Mouse (Mus musculus) induced T-regulatory cell, adult 2 months (primary cell): ENCODE data around the gene Xrra1.
A peak's percentile ranks its signal among the peaks of the same experiment; 100 is the strongest.

Experiments
- DNase-seq: peaks from one replicate; pipeline ENCODE4 v3.0.0-alpha.2; 2012; ENCODE audit warnings: low read depth

Gene Xrra1

DNA sequence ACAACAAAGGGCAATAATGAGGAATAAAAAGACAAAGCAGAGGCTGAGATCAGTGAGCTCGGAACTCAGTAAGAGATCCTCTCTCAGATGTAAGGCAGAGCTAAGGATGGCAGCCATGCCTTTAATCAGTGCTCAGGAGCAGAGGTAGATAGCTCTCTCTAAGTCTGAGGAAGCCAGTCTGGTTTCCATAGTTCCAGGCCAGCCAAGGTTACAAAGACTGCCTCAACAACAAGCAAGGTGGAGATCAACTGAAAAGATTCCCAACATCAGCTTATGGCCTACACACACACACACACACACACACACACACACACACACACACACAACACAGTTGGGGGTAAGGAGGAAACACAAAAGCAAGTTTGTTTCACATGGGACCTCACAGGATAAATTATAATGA, 7.8 kb upstream of the Xrra1 start:
- DNase-seq: no peak

GRCm38 (mm10) chr7:99851618-99852017, 7.3 kb upstream of the Xrra1 start:
- DNase-seq: no peak

- no peak for DNase-seq
Observed at GRCm38 (mm10) chr7:99853350-99853749, 5.6 kb upstream of the Xrra1 start.

- DNase-seq: no peak
Observed at GRCm38 (mm10) chr7:99854311-99854710, 4.6 kb upstream of the Xrra1 start.

DNA sequence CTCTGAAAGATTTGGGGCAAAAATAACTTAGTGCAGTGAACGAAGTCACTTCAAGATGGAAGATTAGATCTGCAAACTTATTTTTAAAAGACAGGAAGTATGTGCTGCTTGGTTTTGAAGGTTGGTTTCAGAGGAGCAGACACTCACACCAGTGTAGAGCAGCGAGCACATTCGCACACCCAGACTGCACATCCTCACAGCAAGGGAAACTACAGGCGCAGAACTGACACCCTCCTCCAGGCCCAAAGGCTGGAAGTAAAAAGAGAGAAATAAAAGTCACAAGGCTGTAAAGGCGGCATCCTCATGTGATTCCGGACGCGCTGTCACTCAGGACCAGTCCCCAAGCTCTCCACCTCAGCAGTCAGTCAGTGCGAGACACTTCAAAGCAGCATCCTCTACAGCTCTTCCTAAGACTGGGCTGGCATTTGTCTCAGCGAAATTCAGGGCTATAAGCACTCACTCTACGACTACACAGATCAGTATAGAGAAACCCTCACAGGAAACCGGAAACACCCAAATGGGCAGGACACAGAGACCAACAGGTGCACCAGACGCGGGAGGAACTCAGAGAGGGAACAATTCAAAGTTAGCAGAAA, 2.6 kb upstream of the Xrra1 start:
- DNase-seq: peak; percentile 82

- no peak for DNase-seq
Observed at GRCm38 (mm10) chr7:99858175-99858812, 622 bp upstream of the Xrra1 start.

GRCm38 (mm10) chr7:99863362-99863761, 4.4 kb downstream of the Xrra1 start, which contains the start of gene Spcs2:
Gene Spcs2 (minus strand): TSS chr7:99863462.
- no peak for DNase-seq

- no peak for DNase-seq
Observed at GRCm38 (mm10) chr7:99864241-99865028, 5.5 kb downstream of the Xrra1 start.

GRCm38 (mm10) chr7:99865219-99865618, 6.3 kb downstream of the Xrra1 start:
- no peak for DNase-seq

- DNase-seq: no peak
Observed at GRCm38 (mm10) chr7:99869296-99869695, 10.4 kb downstream of the Xrra1 start.

DNA sequence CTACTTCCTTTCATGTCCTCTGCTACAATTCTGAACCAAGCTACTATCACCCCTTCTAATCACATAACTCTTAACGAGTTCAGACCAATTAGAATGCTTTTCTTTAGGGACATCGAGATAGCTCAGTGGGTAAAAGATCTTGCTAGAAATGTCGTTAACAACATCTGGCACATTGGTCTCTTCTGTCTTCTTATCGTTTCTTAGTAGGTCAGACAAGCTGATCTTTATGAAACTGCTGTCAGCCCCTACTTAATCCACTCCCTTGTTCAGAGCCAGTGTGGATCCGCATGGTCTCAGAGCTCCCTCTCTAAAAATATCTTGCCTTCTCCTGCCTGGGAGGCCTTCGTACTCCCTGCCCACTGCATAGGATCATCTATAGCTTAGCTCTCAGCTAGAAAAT, 15.0 kb downstream of the Xrra1 start:
- DNase-seq: no peak

GRCm38 (mm10) chr7:99875891-99876290, 17.0 kb downstream of the Xrra1 start:
- no peak for DNase-seq

GRCm38 (mm10) chr7:99876345-99876744, 17.4 kb downstream of the Xrra1 start:
- peak; percentile 92 for DNase-seq

GRCm38 (mm10) chr7:99878254-99878653, 19.3 kb downstream of the Xrra1 start:
- no peak for DNase-seq

- no peak for DNase-seq
Observed at GRCm38 (mm10) chr7:99887230-99887735, 28.4 kb downstream of the Xrra1 start.

DNA sequence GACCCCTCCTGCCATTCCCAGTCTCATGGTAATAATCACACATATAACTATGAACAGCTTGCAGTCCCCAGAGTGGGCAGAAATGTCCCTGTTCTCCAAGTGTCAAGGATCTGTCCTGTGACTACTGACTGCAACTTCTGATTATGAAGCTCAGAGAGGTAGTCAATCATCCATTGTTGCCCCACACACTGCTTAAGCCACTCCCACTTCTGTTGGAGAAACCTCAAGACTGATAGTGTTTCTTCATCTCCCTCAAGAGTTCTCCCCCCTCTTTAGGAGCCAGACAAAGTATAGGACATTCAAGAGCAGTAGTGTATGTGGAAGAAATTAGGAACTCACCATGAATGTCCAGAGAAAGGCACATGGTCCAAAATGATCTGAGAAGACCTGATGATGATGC, 28.8 kb downstream of the Xrra1 start:
- no peak for DNase-seq

GRCm38 (mm10) chr7:99889175-99889880, 30.4 kb downstream of the Xrra1 start:
- peak; percentile 70 for DNase-seq

GRCm38 (mm10) chr7:99890168-99890755, 31.3 kb downstream of the Xrra1 start:
- DNase-seq: no peak

- DNase-seq: peak; percentile 18
Observed at GRCm38 (mm10) chr7:99891471-99891870, 32.6 kb downstream of the Xrra1 start.

- no peak for DNase-seq
Observed at GRCm38 (mm10) chr7:99892351-99892750, 33.4 kb downstream of the Xrra1 start.

DNA sequence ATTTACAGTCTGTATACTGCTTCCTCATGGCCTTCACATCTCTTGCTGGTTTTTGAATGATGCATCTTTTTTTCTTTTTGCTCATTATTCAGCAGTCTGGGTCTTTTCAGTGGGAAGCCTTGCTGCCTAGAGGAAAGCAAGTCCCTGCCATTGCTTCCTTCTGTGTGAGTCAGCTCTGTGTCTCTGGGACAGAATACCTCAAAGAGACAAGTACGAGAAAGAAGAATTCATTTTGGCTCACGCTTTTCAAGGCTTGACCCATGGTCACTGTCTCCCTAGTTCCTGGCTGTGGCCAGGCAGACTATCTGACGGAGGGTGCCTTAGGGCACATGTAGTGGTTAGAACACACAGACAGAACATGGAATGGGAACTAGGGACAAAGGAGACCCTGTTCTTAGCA, 35.1 kb downstream of the Xrra1 start:
- no peak for DNase-seq

DNA sequence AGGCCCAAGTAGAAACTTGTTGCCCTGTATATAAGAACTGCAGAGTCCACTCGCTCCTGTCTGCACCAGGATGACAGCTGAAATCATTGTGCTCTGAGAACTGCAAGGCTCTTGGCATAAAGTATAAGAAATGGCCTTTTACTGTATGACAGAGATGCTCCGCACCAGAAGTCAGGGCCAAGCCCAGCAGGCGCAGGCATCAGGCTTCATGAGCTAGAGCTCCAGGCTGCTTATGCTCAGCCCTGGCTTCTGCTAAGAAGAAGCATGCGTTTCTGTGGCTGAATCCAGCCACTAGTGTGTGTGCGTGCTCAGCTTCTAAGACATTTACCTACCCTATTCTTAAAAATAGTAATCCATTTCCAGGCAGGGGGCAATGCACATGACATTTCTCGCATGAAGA, 35.6 kb downstream of the Xrra1 start:
- no peak for DNase-seq
